Mouse (Mus musculus) layer of hippocampus, postnatal 10 days (tissue): ENCODE measurements at regions not wholly inside any gene's neighbourhood (a gene's known extent, or its start where the extent isn't known, plus 50 kb on each side); places are given as distances from the start of the nearest gene placed in this dataset.

Source experiments
- DNase-seq, 2 experiments: peaks; one replicate each; pipeline ENCODE4 v3.0.0; 2021; ENCODE audit warnings: low spot score in 2 of 2

- no peak for DNase-seq
Observed at GRCm38 (mm10) chr11:52537819-52538435, 141.7 kb downstream of the 9530068E07Rik start.

GRCm38 (mm10) chr11:52541210-52541609 lies 145.0 kb downstream of the 9530068E07Rik start:
- DNase-seq: no peak

- DNase-seq: no peak
Observed at GRCm38 (mm10) chr11:52551451-52551850, 155.2 kb downstream of the 9530068E07Rik start.

GRCm38 (mm10) chr11:52552860-52553259 lies 156.6 kb downstream of the 9530068E07Rik start:
- no peak for DNase-seq

GRCm38 (mm10) chr11:52557836-52558235 lies 161.6 kb downstream of the 9530068E07Rik start:
- DNase-seq: no peak

GRCm38 (mm10) chr11:52558782-52559181 lies 162.6 kb downstream of the 9530068E07Rik start:
- no peak for DNase-seq

- DNase-seq: no peak
Observed at GRCm38 (mm10) chr11:52561281-52561680, 165.1 kb downstream of the 9530068E07Rik start.

- DNase-seq: no peak
Observed at GRCm38 (mm10) chr11:52565457-52565856, 169.2 kb downstream of the 9530068E07Rik start.

- no peak for DNase-seq
Observed at GRCm38 (mm10) chr11:52566026-52566425, 169.8 kb downstream of the 9530068E07Rik start.

GRCm38 (mm10) chr11:52567945-52568687 lies 171.9 kb downstream of the 9530068E07Rik start:
- peak; percentile 17 for DNase-seq

GRCm38 (mm10) chr11:52568794-52569193 lies 172.6 kb downstream of the 9530068E07Rik start:
- no peak for DNase-seq

GRCm38 (mm10) chr11:52569759-52570158 lies 173.5 kb downstream of the 9530068E07Rik start:
- no peak for DNase-seq

GRCm38 (mm10) chr11:52578471-52578870 lies 182.2 kb downstream of the 9530068E07Rik start:
- no peak for DNase-seq

GRCm38 (mm10) chr11:52579764-52580377 lies 183.6 kb downstream of the 9530068E07Rik start:
- DNase-seq: no peak

GRCm38 (mm10) chr11:52591596-52592180 lies 172.7 kb upstream of the Fstl4 start:
- peak in 1 of 2 experiments; percentile 29 for DNase-seq

- no peak for DNase-seq
Observed at GRCm38 (mm10) chr11:52594092-52594491, 170.3 kb upstream of the Fstl4 start.

GRCm38 (mm10) chr11:52601196-52601595 lies 163.2 kb upstream of the Fstl4 start:
- no peak for DNase-seq

GRCm38 (mm10) chr11:52602061-52602561 lies 162.3 kb upstream of the Fstl4 start:
- peak; percentile 25 to 37 for DNase-seq

- DNase-seq: no peak
Observed at GRCm38 (mm10) chr11:52602796-52603195, 161.6 kb upstream of the Fstl4 start.

GRCm38 (mm10) chr11:52610681-52611165 lies 153.7 kb upstream of the Fstl4 start:
- DNase-seq: no peak

GRCm38 (mm10) chr11:52615622-52616021 lies 148.8 kb upstream of the Fstl4 start:
- DNase-seq: no peak

GRCm38 (mm10) chr11:52618646-52619045 lies 145.8 kb upstream of the Fstl4 start:
- no peak for DNase-seq
